Mouse (Mus musculus) lung, postnatal 36 days (tissue): ENCODE measurements around the gene Syn3.
"Not testable (repeated sequence)": the region's sequence is repeated elsewhere in the genome, so short reads cannot be mapped to it uniquely, and the experiment has no call there.

Source experiments
- DNase-seq: peaks from one replicate; pipeline ENCODE4 v3.0.0; 2022; ENCODE audit warnings: mixed read lengths

The Syn3 gene

GRCm38 (mm10) chr10:86468612-86469546 lies 29.8 kb downstream of the Syn3 start:
- DNase-seq = peak; percentile 46

DNA sequence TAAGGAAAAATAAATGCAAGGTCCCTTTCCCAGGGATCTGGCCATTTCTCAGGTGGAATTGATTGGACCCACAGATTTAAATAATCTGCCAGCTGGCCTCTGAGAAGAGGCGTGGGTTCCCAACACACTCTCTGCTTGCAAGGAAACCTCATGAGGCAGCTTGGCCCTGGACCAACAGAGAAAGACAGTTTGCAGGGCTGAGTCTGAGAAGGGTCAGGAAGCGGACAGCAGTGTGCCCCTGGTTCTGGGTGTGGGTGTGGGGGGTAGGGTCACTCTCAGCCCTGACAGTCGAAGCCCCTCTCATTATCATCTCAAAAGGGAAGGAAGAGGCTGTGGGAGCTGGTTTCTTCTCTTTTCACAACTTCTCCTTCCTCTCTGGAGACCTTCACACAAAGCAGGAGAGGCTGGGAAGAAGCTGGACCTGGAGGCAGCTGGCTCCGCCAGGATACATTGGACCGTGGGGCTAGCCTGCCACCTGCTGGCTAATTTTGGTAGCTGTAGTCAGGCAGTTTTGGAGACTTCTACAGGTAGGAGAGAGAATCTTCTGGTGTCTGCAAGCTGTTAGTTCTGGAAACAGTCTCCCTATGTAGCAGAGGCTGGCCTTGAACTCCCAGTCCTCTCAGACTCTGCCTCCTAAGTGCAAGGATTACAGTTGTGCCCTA lies 35.0 kb downstream of the Syn3 start:
- peak; percentile 90 for DNase-seq

GRCm38 (mm10) chr10:86459643-86460042 lies 39.1 kb downstream of the Syn3 start:
- peak; percentile 85 for DNase-seq

DNA sequence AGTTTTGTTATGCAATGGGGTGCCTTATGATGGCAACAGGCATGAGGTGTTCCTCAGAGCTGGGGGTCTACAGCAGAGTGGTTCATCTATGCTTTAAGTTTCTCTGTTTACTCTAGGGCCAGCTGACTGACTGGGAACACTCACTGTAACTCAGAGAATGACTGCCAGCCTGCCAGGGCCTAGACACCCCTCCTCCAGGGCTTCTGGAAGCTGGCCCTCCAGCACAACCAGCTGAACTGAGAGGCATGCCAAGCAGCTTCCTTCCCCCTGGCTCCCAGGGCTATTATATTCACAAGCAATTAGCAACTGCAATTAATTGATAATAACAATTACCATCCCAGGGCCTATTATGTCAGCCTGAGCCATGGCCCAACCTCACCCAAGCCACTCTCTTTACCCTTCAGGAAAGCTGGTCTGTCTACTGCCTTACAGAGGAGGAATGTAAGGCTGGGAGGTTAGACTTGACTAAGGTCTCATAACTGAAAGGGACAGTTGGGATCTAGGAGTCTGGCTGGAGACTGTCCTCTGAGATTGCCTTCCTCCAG lies 41.0 kb downstream of the Syn3 start:
- DNase-seq = peak; percentile 23

GRCm38 (mm10) chr10:86457195-86457594 lies 41.5 kb downstream of the Syn3 start:
- DNase-seq = peak; percentile 28

- DNase-seq = no peak
These were observed 43.2 kb downstream of the Syn3 start for GRCm38 (mm10) chr10:86455296-86456055.

DNA sequence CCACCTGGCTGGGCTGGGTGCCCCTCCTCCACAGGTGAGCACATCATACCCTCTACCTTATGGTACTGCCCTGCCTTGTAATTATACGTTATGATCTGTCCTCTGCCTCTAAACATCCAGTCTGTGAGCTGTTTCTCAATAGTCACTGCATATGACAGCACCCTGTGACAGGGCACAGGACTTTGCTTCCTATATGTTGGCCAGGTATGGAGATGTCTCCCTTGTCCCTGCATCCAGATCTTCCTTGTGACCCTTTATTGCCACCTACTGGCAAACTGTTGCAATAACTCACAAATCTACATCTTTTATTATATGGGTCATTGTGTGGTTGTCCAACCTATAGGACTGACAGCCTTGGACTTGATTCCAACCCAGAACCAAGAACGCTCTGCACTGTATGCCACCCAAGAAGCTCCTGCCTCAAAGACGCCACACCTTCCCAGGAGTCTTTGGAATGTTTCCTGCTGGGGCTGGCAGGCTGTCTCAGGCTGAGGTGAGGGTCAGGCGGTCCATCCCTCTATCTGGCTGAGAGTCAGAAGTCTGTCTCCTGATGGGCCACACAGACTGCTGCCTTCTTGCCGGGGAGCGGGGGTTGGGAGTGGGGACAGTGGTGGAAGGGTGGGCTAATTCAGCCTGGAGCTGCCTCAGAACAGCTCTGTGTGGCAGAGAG lies 46.2 kb downstream of the Syn3 start:
- DNase-seq = peak; percentile 78

DNA sequence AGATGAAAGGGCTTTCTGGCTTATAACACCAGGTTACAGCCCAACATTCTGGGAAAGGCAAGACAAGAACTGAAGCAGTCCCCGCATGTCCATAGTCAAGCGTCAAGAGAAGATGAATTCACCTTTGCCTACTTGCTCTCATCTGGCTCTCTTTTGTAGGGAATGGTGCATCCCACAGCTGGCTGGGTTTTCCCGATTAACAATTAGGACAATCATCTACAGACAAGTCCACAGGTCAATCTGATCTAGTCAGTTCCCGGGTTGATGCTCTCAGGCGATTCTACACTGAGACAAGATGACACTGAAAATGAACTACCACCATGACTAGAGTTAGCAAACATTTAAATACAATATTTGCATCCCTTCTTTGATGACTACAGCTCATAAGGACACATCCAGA lies 47.4 kb downstream of the Syn3 start:
- DNase-seq = no peak

GRCm38 (mm10) chr10:86446649-86447048 lies 52.0 kb downstream of the Syn3 start:
- no peak for DNase-seq

DNA sequence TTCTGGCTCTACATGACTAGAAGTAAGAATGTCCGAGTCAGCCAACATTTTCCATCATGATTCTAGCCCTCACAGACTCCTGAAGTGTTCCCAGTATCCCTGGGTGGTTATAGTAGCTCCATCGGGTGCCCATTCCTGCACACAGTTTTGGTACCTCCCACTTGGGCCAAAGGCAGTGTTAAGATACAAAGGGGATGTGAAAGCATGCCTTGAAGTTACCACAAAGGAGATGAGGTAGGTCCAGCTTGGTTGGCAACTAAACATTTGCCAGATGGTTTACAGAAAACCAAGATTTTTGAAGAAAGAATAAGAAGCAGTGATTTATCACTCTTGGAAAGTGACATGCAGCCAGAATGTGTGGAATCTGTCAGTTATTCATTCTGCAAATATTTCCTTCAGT lies 53.5 kb downstream of the Syn3 start:
- DNase-seq = no peak

- DNase-seq = no peak
These were observed 54.0 kb downstream of the Syn3 start for GRCm38 (mm10) chr10:86444665-86445064.

GRCm38 (mm10) chr10:86441765-86442164 lies 56.9 kb downstream of the Syn3 start:
- no peak for DNase-seq

GRCm38 (mm10) chr10:86439640-86440039 lies 59.1 kb downstream of the Syn3 start:
- no peak for DNase-seq

GRCm38 (mm10) chr10:86437294-86437693 lies 61.4 kb downstream of the Syn3 start:
- DNase-seq = peak; percentile 44

- DNase-seq = not testable (repeated sequence)
These were observed 63.7 kb downstream of the Syn3 start for GRCm38 (mm10) chr10:86435006-86435405.

DNA sequence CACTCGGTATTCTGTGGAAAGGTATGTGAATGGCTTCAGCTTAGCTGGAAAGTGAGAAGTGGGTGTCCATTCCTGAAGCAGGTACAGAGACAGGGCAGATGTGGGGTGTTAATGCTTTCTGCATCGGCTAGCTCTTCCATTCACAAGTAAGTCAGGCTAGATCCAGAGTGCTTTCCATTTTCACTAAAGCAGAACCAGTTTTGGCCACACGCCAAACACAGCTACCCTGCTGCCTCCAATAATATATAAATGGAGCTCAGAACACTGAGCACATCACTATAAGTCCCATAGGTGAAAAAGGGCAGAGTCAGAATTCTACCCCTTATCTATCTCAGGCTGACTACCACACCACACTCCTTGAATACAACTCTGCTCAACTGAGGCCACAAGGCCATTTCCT lies 69.0 kb downstream of the Syn3 start:
- no peak for DNase-seq

- no peak for DNase-seq
These were observed 70.7 kb downstream of the Syn3 start for GRCm38 (mm10) chr10:86427956-86428355.

DNA sequence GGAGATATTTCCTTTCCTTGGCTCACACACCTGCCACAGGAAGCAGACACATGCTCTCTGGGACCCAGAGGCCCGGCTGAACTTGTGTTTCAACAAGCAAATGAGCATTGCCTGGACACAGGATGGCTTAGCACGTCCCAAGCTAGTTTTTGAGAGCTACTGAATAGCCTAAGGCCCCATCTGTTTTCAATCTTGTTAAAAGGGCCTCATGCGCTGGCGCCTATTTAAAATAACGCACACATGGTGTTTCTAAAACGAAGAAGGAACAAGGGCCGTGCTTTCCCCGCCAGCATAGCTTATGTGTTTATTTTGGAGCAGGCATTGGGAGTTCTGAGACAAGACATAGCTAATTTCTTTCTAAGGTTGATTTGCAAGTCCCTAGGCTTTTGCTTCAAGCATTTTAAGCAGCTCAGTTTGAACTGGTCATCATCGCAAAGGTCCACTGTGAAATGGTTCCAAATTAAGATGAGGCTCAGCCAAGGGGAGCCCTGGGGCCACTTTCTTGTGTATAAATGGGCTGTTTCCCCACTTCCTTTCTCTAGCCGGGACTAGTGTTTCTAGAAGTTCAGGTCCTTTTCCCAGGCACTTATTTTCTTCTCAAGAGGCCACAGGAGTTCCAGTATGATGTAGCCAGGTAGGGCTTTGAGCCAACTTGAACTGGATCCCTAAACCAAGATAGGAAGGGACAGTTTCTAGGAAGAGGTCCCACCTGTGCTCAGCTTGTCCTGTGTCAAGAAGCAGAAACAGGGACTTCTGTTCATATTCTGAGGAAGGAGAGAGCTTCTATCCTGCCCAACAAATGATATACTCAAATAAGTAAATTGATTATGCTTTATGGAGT lies 72.8 kb downstream of the Syn3 start:
- DNase-seq = peak; percentile 20

GRCm38 (mm10) chr10:86421731-86422370 lies 76.8 kb downstream of the Syn3 start:
- no peak for DNase-seq

- DNase-seq = peak; percentile 76
These were observed 79.8 kb downstream of the Syn3 start for GRCm38 (mm10) chr10:86418931-86419330.

- peak; percentile 28 for DNase-seq
These were observed 80.4 kb downstream of the Syn3 start for GRCm38 (mm10) chr10:86418345-86418744.
